Mouse (Mus musculus) lung, embryonic 15.5 days (tissue): ENCODE measurements around the gene Gpr107. TPM values are rescaled to one million over a fixed set of nuclear protein-coding genes. Genes with fewer than 3 reads are reported as not detected.

ENCODE experiments used
- ATAC-seq: fragments of 200-750 bp; cut with Nextera tagmentation; 2 replicates; pipeline ENCODE4 v1.8.0; 2017; ENCODE audit warnings: moderate number of reproducible peaks, borderline replicate concordance; ENCODE audit not compliant: low FRiP score, low TSS enrichment; ENCODE audit errors: extremely low read depth
- H3K27ac ChIP-seq: fragments of 300-500 bp; sonication (generic); 2 replicates; pipeline ENCODE4 v1.5.1; 2015; ENCODE audit warnings: moderate library complexity, mild to moderate bottlenecking, inconsistent platforms
- H3K27me3 ChIP-seq: fragments of 300-500 bp; sonication (generic); 2 replicates; pipeline ENCODE4 v1.6.1; 2015; ENCODE audit warnings: inconsistent platforms
- H3K36me3 ChIP-seq: fragments of 300-500 bp; sonication (generic); 2 replicates; pipeline ENCODE4 v1.6.1; 2015; ENCODE audit warnings: inconsistent platforms
- H3K4me1 ChIP-seq: fragments of 300-500 bp; sonication (generic); 2 replicates; pipeline ENCODE4 v1.6.1; 2015; ENCODE audit warnings: inconsistent platforms
- H3K4me2 ChIP-seq: fragments of 300-500 bp; sonication (generic); 2 replicates; pipeline ENCODE4 v1.6.1; 2015; ENCODE audit warnings: inconsistent platforms, mild to moderate bottlenecking, moderate library complexity
- H3K4me3 ChIP-seq: fragments of 300-500 bp; sonication (generic); 2 replicates; pipeline ENCODE4 v1.5.1; 2015; ENCODE audit warnings: mild to moderate bottlenecking, inconsistent platforms
- H3K9ac ChIP-seq: fragments of 300-500 bp; sonication (generic); 2 replicates; pipeline ENCODE4 v1.6.1; 2015; ENCODE audit warnings: inconsistent platforms
- H3K9me3 ChIP-seq: fragments of 300-500 bp; sonication (generic); 2 replicates; pipeline ENCODE4 v1.6.1; 2016; ENCODE audit warnings: inconsistent platforms
- WGBS: fragments of 180-500 bp; shearing (Covaris S2); methylation state at CpG from one replicate; pipeline ENCODE4 v1.1.7; 2015; 5-methylcytosine and 5-hydroxymethylcytosine counted together
- polyA plus RNA-seq: library from polyadenylated mRNA; unstranded; fragments of >200 nt; fragmentation: Nextera tagmentation; extraction: Ambion mirVana; gene quantifications from 2 replicates; pipeline ENCODE4 v1.2.1, GENCODE M21; 2015

The Gpr107 gene
- polyA plus RNA-seq, 1 experiment from 2014 or later: 33.3 TPM

- Histone ChIP-seq H3K27me3 (no peaks in the 10 kb centered on the region), H3K36me3 (peaks cover under 1% of the 10 kb centered on the region; the same call in 1 of the 2 replicates), H3K27ac (peak within 1 kb of the TSS; percentile 80), H3K9me3 (no peaks in the 10 kb centered on the region), H3K4me1 (peaks cover 32% of the 10 kb centered on the region; the same call in 1 of the 2 replicates), H3K4me2 (peak within 1 kb of the TSS; percentile 90), H3K9ac (peak within 1 kb of the TSS; percentile 94), H3K4me3 (peak within 1 kb of the TSS; percentile 96)
- WGBS: under 1% methylated on average over 38 of the region's 59 CpGs
- peak; percentile 93 for ATAC-seq
These were observed 10.2 kb upstream of the Gpr107 start, which contains the start of gene Fnbp1 for GRCm38 (mm10) chr2:31141867-31142454. Gene Fnbp1 (minus strand): TSS chr2:31142008.

DNA sequence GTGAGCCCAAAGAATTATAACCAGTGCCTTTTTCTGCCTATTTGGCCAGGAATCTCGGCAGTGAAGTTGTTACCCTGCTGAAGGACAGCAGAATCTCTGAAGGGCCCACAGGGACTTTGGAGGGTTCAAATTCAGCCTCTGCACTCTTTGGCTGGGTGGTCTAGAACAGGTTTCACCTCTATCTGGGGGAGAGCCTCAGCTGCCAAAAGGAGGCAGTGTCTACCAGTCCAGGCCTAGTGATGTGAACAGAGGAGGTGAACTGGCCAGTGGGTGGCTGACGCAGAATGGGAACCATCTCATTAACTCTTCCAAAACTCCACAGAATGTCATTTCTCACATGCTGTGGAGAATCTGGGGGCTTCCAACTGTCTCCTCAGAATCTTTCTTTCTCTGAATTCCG, 9.6 kb upstream of the Gpr107 start:
- Histone ChIP-seq H3K36me3 (peaks cover 5% of the 10 kb centered on the region; the same call in 1 of the 2 replicates), H3K4me2 (peak overlapping the region; percentile 90), H3K9me3 (no peaks in the 10 kb centered on the region), H3K9ac (peak overlapping the region; percentile 94), H3K27ac (no peak overlapping the region), H3K4me3 (peak overlapping the region; percentile 96), H3K4me1 (peaks cover 27% of the 10 kb centered on the region; the same call in 1 of the 2 replicates), H3K27me3 (no peaks in the 10 kb centered on the region)
- 25% methylated on average over 3 of the region's 3 CpGs for WGBS
- ATAC-seq: no peak

DNA sequence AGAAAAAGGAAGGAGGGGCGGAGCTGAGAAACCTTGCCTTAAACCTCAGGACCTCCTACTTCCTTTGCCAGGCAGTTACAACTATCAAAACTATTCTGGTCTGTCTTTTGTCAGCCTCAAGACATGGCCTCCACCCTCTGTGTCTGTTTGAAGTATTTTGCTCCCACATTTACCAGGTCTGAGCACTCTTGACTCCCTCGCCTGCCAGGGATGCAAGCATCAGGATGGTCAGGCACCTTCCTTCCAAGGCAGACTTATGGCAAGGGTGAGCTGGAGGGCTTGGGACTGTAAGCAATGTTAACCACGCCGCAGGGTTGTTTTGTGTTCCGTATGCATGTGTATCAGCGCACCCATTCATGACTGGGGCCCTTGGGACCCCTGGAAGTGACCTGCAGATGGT, 8.8 kb upstream of the Gpr107 start:
- no peak overlapping the region for H3K4me2 ChIP-seq
- H3K4me1 ChIP-seq: peaks cover 27% of the 10 kb centered on the region; the same call in 1 of the 2 replicates
- no peak overlapping the region for H3K9ac ChIP-seq
- no peaks in the 10 kb centered on the region for H3K27me3 ChIP-seq
- WGBS: 72% methylated on average over 6 of the region's 6 CpGs
- peaks cover 9% of the 10 kb centered on the region; the same call in 1 of the 2 replicates for H3K36me3 ChIP-seq
- ATAC-seq: no peak
- no peaks in the 10 kb centered on the region for H3K9me3 ChIP-seq
- H3K27ac ChIP-seq: no peak overlapping the region
- H3K4me3 ChIP-seq: no peak overlapping the region

DNA sequence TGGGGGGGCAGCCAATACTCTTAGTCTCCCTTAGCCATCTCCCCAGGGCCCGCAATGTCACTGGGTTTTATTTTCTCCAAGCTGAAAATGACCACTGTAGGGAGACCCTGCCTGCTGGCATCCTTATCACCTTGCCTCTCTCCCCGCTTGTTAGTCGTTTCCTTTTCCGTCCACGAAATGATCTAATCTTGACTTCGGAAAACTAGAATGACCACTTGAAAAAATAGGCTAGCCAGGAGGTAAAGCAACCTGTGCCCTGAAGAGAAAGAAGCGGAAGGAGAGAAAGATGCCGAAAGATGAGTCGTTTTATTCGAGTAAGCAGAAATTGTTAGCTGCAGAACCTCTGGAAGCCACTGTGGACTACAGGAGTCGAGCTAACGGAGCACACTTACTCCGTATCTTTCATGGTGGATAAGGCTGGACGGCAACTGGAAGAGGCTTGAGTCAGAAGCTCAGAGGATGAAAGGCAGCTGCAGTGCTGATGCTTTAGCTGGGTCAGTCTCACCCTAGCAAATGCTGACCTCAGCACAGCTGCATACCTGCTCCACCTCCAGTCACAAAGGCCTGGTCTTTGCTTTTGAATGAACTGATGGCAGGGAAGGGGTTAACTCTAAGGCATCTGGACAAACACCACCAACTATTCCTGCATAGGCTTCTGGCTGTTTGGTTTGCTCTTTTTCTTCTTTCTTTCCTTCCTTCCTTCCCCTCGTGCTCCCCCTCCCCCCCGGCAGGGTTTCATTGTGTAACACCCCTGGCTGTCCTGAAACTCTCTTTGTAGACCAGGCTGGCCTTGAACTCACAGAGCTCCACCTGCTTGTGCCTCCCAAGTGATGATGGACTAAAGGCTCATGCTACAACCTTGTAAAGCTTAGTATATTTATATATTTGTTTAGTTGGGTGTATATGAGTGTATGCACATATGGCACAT, 8.1 kb upstream of the Gpr107 start:
- Histone ChIP-seq H3K4me2 (no peak overlapping the region), H3K9ac (no peak overlapping the region), H3K4me3 (no peak overlapping the region)

GRCm38 (mm10) chr2:31144901-31145300, 7.2 kb upstream of the Gpr107 start:
- 76% methylated on average over 1 of the region's 1 CpGs for WGBS
- no peak for ATAC-seq

More for the DNA sequence above, 8.1 kb upstream of the Gpr107 start:
- ATAC-seq: no peak
- Histone ChIP-seq H3K27me3 (no peaks in the 10 kb centered on the region), H3K27ac (no peak overlapping the region), H3K36me3 (peaks cover 9% of the 10 kb centered on the region; the same call in 1 of the 2 replicates), H3K9me3 (no peaks in the 10 kb centered on the region), H3K4me1 (peaks cover 27% of the 10 kb centered on the region; the same call in 1 of the 2 replicates)
- WGBS: 67% methylated on average over 16 of the region's 16 CpGs

DNA sequence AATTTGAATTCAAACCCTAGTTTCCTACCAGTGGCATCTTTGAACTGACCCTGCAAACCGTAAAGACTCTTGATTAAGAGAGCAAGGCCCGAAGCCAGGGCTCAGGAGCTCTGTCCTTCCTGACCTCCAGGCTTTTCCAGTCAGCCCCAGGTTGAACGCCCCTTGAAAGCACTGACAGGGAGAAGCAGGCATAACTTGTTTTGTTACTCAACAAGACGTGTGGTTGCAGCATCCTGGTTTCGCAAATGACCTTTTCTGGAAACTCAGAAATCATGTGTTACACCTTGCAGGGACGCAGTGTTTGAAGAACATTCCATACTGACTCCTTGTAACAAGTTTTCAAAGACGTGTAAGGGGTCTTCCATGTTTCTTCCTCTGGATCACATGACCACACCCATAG, 5.1 kb upstream of the Gpr107 start:
- Histone ChIP-seq H3K4me2 (no peak overlapping the region), H3K4me1 (peaks cover 21% of the 10 kb centered on the region; the same call in 1 of the 2 replicates), H3K9me3 (no peaks in the 10 kb centered on the region), H3K27me3 (no peaks in the 10 kb centered on the region), H3K36me3 (peaks cover 16% of the 10 kb centered on the region; the same call in 1 of the 2 replicates), H3K4me3 (no peak overlapping the region), H3K9ac (no peak overlapping the region), H3K27ac (no peak overlapping the region)
- ATAC-seq: no peak
- WGBS: 82% methylated on average over 7 of the region's 7 CpGs

More at GRCm38 (mm10) chr2:31144901-31145300, 7.2 kb upstream of the Gpr107 start:
- no peaks in the 10 kb centered on the region for H3K9me3 ChIP-seq
- H3K36me3 ChIP-seq: peaks cover 13% of the 10 kb centered on the region; the same call in 1 of the 2 replicates
- H3K4me2 ChIP-seq: no peak overlapping the region
- peaks cover 26% of the 10 kb centered on the region; the same call in 1 of the 2 replicates for H3K4me1 ChIP-seq
- H3K9ac ChIP-seq: no peak overlapping the region
- H3K27me3 ChIP-seq: no peaks in the 10 kb centered on the region
- no peak overlapping the region for H3K27ac ChIP-seq
- H3K4me3 ChIP-seq: no peak overlapping the region

GRCm38 (mm10) chr2:31150762-31151161, 1.4 kb upstream of the Gpr107 start:
- H3K36me3 ChIP-seq: peaks cover 16% of the 10 kb centered on the region; the same call in 1 of the 2 replicates
- no peak overlapping the region for H3K4me2 ChIP-seq
- H3K4me1 ChIP-seq: peaks cover 19% of the 10 kb centered on the region
- no peaks in the 10 kb centered on the region for H3K27me3 ChIP-seq
- H3K27ac ChIP-seq: no peak overlapping the region
- no peaks in the 10 kb centered on the region for H3K9me3 ChIP-seq
- H3K4me3 ChIP-seq: no peak overlapping the region
- no peak overlapping the region for H3K9ac ChIP-seq
- ATAC-seq: no peak

DNA sequence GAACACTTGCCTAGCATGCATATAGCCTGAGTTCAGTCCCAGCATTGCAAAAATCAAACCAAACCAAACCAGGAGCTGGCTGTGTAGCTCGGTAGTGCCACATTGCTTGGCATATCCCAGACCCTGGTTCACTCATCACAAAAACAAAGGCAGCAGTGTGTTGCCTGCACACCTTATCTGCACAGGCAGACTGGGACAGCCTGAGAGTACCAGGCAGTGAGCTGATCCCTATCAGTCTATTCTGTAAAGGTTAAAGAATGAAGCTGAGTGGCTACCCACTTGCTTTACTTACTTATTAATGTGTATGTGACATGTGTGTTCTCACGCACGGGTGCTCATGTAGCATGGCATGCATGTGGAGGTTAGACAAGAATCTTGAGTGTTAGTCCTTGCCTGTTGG, 4.7 kb downstream of the Gpr107 start:
- Histone ChIP-seq H3K27me3 (no peaks in the 10 kb centered on the region), H3K27ac (no peak overlapping the region)
- WGBS: 80% methylated on average over 3 of the region's 3 CpGs

GRCm38 (mm10) chr2:31160147-31160920, 8.2 kb downstream of the Gpr107 start:
- H3K9ac ChIP-seq: no peak overlapping the region
- peaks cover 21% of the 10 kb centered on the region for H3K4me1 ChIP-seq
- H3K4me3 ChIP-seq: no peak overlapping the region
- no peak overlapping the region for H3K27ac ChIP-seq
- 85% methylated on average over 10 of the region's 10 CpGs for WGBS
- H3K4me2 ChIP-seq: no peak overlapping the region
- no peaks in the 10 kb centered on the region for H3K27me3 ChIP-seq
- no peak for ATAC-seq
- H3K36me3 ChIP-seq: no peaks in the 10 kb centered on the region
- no peaks in the 10 kb centered on the region for H3K9me3 ChIP-seq

More for the DNA sequence above, 4.7 kb downstream of the Gpr107 start:
- H3K4me1 ChIP-seq: peaks cover 13% of the 10 kb centered on the region
- no peaks in the 10 kb centered on the region for H3K36me3 ChIP-seq
- H3K4me2 ChIP-seq: no peak overlapping the region
- no peak overlapping the region for H3K9ac ChIP-seq
- ATAC-seq: no peak
- H3K4me3 ChIP-seq: no peak overlapping the region
- H3K9me3 ChIP-seq: no peaks in the 10 kb centered on the region

GRCm38 (mm10) chr2:31161620-31162019, 9.5 kb downstream of the Gpr107 start:
- ATAC-seq: no peak

DNA sequence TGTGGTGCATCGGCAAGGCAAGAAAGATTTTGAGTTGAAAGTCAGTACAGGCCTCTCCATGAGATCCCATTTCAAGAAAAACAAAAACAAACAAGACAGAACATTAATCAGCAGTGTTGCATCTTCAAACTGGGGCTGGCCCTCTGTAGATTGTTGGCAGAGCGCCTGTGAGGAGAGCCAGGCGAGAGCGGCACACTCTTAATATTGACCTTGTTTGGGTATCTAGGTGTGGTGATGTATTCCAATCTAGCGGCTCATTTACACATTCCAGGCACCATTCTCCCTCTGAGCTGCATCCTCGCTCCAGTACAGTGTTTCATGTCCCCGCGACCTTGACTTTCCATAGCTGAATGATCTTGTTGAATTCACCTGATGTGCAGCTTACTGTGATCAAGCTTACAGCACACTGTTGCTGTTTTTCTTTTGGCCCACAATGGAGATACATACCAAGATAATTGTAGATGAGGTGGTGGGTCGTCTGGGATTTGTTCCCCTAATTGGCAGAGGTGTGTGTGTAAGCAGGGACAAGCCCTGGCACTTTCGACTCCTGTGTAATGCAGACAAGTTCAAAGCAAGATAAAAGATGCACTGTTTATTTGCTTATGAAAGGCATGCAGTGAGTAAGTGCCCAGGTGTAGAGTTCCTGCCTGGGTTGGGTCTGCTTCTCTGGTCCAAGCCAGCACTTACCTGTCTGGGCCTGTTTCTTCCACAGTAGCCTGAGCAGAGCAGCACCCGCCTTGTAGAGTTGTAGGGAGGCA, 11.4 kb downstream of the Gpr107 start:
- no peak overlapping the region for H3K4me3 ChIP-seq
- H3K27me3 ChIP-seq: no peaks in the 10 kb centered on the region
- no peak for ATAC-seq
- no peak overlapping the region for H3K9ac ChIP-seq
- 67% methylated on average over 11 of the region's 11 CpGs for WGBS
- H3K9me3 ChIP-seq: no peaks in the 10 kb centered on the region
- H3K27ac ChIP-seq: peak overlapping the region; percentile 84
- H3K4me2 ChIP-seq: no peak overlapping the region
- H3K4me1 ChIP-seq: peaks cover 33% of the 10 kb centered on the region
- H3K36me3 ChIP-seq: peaks cover 8% of the 10 kb centered on the region

More at GRCm38 (mm10) chr2:31161620-31162019, 9.5 kb downstream of the Gpr107 start:
- Histone ChIP-seq H3K27ac (no peak overlapping the region), H3K4me2 (no peak overlapping the region), H3K27me3 (no peaks in the 10 kb centered on the region), H3K9ac (no peak overlapping the region), H3K4me3 (no peak overlapping the region), H3K36me3 (no peaks in the 10 kb centered on the region), H3K4me1 (peaks cover 26% of the 10 kb centered on the region), H3K9me3 (no peaks in the 10 kb centered on the region)
- WGBS: 84% methylated on average over 4 of the region's 4 CpGs
